Mouse (Mus musculus): ENCODE measurements around the gene Macrod2.

The Macrod2 gene

DNA sequence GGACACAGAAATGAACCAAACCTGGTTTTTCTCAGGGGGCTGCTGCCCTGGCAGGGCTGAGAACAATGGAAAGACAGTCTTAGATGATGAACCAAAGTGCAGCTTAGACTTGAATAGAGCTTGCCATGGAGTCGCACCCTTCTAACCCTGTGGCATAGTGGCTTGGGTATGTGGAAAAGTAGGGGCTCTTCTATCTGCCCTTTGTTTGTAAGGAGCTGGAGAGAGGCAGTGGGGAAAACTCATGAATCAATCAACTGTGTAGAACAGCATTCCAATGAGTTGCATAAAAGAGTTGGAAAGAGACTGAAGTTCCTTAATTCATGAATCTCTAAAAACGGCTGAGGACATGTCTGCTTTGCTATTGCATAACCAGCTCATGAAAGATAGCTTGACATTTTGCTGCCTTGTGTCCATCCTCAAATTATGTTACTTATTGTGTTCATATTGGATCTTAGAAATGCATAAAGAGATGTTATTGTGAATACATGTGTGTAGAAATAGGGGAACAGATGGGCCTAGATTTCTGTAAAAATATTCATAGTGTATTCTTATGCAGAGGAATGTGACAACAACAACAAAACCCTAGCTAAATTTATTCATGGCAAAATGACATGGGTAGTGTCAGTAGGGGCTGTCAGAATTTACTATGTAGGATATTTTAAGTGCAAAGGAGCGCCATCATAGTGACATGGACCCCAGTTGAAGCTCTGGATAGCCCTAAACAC lies 197.6 kb downstream of the Macrod2 start:
- no peak for DNase-seq

- DNase-seq: no peak
These were observed 201.8 kb downstream of the Macrod2 start for GRCm38 (mm10) chr2:140596906-140597305.

GRCm38 (mm10) chr2:140615451-140615850 lies 220.3 kb downstream of the Macrod2 start:
- DNase-seq: no peak

- DNase-seq: no peak
These were observed 226.7 kb downstream of the Macrod2 start for GRCm38 (mm10) chr2:140621730-140622337.

DNA sequence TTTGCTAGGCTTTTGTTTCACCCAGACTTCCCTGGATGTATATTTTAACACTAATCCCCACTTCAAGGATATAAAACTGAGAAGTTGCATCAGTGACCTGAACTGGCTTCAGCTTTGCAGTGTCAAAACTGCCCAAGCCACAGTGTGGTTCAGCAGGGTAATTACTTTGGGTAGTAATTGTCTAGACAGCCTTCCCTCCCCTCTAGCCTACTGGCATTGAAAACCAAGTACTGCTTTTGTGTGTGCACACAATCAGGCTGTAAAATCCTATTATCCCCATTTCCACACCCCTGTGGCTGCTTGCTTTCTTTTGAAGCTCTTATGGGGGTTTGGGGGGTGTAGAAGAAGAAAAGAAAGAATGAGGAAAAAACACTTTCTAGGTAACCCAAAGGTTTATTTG lies 258.4 kb downstream of the Macrod2 start:
- no peak for DNase-seq

DNA sequence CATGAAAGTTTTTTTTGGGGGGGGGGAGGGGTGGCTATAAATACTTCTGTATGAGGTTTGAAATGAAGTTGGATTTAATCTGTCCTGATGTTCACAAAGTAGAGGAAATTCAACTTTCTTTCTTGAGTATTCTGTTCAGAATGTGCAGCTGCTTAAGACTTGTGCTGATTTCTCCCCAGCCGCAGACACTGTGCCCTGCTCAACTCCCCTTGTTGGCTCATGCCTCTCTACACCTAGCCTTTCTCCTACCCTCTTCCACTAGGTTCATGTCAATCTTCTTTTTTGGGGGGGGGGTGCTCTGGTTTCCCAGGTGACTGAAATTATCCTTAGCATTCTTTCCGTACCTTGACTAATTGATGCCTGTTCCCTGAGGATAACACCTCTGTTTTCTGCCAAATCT lies 258.9 kb downstream of the Macrod2 start:
- DNase-seq: no peak

- DNase-seq: no peak
These were observed 267.6 kb downstream of the Macrod2 start for GRCm38 (mm10) chr2:140662673-140663072.

DNA sequence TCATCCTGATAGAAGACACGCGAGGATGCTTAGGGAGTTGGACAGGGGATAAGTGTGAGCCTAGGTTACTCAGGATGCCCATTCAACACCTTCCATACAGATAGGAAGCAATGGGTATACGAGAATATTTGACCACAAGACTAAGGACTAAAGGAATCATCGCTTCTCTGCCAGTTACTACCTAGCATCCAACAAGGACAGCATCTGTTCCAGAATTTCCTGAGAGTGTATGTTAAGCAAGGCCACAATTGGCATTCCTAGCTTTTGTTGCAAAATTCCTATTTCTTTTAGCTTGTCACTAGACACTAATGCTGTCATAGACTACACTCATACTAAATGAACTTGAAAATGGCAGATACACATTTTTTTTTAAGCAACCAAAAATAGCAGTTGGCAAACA lies 269.3 kb downstream of the Macrod2 start:
- no peak for DNase-seq

DNA sequence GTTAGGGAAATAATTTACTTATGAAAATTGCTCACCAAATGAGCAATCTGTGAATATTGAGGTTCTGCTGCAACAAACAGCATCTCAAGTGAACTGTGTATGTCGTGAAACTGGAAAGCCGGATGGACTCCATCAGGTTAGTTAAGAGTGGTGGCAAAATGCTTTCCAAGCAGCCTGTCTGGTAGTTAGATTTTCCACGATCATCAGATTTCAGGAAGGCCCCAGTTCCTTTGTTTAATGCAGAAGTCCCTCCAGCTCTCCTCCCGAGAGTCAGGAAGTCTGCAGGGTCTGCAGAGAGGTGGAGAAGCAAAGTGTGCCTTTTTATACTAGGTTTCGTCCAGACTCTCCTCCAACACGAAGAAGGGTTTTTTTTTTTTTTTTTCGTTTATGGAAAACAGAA lies 271.7 kb downstream of the Macrod2 start:
- no peak for DNase-seq

DNA sequence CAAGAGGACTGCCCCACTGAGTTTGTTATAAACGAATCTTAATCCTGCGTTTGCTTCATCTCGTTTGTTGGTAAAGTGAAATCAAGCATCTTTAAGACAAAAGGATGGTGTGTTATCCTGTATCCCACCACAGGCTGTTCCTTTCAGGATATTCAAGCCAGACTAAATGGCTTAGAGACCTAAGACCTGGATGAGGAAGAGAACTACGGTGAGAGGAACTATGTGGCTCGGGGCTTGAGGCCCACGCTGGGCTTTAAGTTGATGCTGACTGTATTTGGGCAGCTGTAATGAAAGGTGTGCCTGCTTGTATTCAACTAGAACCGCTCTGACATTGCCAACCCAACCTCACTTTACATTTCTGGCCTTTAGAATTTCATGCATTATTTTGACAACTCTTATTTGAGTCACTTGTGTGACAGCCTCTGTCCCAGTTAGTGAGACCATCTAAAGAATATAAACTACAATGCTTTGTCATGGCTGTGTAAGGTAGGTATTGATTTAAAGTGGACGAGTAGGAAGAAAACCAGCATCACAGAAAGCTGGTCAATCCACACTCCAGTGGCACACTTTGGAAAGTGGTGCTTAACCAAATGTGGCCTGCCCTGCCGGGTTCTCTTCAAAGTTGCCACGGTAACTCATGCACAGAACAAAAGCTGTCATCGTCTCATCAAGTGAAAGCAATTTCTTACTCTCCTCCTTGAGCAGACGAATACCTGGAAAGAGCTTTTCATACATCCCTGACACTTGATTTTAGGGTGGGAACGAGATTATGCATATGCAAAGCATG lies 272.3 kb downstream of the Macrod2 start:
- no peak for DNase-seq

DNA sequence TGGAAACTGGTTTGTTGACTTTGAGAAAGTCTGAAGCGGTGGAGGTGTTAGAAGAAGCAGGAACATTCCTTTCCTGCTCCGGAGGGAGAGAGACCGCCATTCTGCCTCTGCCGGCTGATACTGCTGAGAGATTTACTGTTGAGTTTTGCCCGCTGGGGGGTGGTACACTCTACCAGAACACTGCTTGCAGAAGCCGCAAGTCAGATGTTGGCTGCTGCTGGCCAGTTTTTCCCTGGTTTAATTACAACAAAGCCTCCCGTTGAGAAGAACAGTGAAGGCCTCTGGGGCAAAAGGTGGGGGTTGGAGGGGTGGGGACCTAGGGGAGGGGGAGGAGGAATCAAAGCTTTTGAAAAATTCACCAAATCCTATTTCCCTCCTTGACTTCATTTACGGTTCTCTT lies 273.2 kb downstream of the Macrod2 start:
- peak; percentile 38 for DNase-seq

DNA sequence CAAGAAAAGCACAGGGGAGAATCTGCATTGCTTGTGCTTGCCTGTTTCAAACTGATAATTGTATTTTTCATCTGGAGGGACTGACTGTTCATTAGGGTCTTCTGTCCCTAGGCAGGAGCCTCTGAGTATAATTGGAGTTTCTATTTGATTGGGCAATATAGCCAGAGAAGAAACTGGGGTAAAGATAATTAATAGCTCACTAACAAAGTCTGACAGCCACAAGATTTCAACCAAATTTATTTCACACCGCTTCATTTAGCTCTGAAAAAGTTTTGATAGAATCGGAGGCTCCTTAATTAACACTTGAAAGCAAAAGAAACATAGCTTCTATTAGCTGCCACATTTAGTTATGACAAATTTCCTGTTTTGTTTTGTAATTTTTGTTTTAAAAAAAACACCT lies 274.0 kb downstream of the Macrod2 start:
- DNase-seq: no peak

- no peak for DNase-seq
These were observed 274.7 kb downstream of the Macrod2 start for GRCm38 (mm10) chr2:140669786-140670185.

DNA sequence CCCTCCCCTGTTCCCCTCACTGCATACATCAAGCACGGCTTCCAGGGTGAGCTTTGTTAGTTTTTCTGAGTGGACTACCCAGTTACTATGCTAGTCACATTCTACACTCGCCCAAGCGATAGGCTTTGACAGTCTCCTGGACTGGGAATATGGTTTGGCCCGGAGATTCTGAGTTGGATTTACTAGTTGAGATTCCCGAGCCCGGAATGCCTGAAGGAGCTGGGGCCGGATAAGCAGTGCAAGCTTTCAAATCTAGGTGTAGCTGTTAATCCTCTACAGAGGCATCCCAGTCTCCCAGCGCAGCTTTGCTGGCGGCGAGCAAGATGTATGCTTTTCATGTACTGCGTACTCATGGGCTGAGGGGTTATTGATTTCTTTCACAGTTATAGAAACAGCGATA lies 275.3 kb downstream of the Macrod2 start:
- DNase-seq: no peak

GRCm38 (mm10) chr2:140670963-140671702 lies 276.0 kb downstream of the Macrod2 start, which contains the start of gene Flrt3:
TSS of gene Flrt3 (minus strand) at chr2:140671469.
- peak; percentile 75 for DNase-seq

- no peak for DNase-seq
These were observed 278.4 kb downstream of the Macrod2 start for GRCm38 (mm10) chr2:140673466-140673865.

DNA sequence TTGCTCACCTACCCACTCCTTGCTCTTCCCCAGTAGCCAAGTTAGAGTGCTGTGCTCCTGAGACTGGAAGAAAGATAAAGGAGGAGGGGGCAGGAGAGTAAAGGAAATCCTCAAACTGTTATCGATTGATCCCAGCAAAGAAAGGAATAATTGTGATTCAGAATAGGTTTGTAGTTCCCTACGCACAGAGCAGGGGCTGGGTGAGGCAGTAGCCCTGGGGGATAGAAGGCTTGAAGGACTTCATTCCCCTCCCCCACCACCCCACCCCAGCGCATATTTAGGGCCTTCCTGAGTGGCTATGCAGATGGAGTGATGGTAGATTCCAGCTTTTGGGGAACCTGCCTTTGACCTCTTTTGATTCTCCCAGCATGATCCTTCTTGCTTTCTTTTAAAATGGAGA lies 281.6 kb downstream of the Macrod2 start:
- DNase-seq: no peak

GRCm38 (mm10) chr2:140690906-140691305 lies 295.8 kb downstream of the Macrod2 start:
- DNase-seq: no peak

- no peak for DNase-seq
These were observed 296.3 kb downstream of the Macrod2 start for GRCm38 (mm10) chr2:140691403-140691802.

DNA sequence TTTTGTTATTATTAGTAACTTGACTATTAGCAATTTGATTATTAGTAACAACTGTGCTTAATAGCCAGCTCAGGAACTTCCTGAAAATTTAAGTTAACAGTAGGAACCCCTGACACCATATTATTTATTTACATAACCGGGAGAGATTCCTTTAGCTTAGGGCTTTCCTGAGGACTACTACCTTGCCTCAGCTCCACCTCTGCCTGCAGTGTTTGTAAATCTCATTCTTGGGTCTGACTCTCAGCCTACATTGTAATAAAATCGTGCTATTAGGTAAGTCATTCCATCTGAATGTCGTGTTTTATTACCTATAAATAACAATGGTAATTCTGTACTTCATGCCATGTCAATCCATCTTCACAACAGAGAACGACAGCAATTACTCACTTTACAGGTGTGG lies 297.4 kb downstream of the Macrod2 start:
- no peak for DNase-seq

DNA sequence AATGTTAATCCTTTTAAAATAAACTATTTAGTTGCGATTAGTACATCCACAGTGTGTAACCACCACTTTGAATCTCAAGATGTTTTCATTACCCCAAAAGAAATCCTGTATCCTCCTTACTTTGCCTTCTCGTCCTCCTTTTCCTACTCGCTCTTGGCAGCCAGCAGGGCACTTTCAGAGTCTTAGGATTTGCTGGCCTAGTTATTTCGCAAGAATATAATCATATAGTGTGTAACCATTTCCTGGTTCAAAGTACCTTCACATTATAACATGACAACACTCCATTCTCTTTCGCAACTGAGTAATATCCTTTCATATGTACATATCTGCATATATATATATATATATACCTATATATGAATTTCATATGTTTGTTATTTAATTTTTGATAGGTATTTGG lies 298.7 kb downstream of the Macrod2 start:
- DNase-seq: no peak

DNA sequence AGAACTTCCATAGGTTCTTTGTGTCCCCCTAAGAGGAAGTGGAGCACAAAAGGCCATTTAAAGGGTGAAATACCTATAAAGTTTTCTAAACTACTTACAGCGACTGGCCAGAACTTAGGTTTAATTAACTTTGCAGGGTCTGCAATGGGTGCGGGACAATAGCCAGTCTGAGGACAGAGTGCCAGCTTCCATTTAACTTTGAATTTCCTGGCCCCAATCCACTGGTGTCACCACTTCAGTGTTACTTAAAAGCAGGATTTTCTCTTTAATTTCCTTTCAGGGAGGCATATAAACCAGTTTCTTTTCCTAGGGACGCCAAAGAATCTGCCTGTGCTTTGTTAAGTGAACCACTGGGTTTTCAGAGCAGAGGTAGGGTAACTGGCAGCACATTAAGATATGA lies 303.5 kb downstream of the Macrod2 start:
- no peak for DNase-seq

- no peak for DNase-seq
These were observed 308.3 kb downstream of the Macrod2 start for GRCm38 (mm10) chr2:140703377-140703776.
